Mouse (Mus musculus): Measurements from ENCODE around the gene Cdk5. TPM values are rescaled to one million over a fixed set of nuclear protein-coding genes. Genes with fewer than 3 reads are reported as not detected.

Gene Cdk5
- polyA plus RNA-seq (2015; fragmentation: Nextera tagmentation; extraction: Ambion mirVana): 95.9 and 102 TPM in 2 replicates

- peak within 1 kb of the TSS; percentile 67 for H3K4me3 ChIP-seq (replicated peaks)
- WGBS: 0% methylated on average over 46 of the region's 46 CpGs
- peak within 1 kb of the TSS; percentile 84 for H3K9ac ChIP-seq (replicated peaks)
- no peaks in the 10 kb centered on the region for H3K9me3 ChIP-seq
- peaks cover 30% of the 10 kb centered on the region for H3K36me3 ChIP-seq
- H3K27me3 ChIP-seq: peaks cover 11% of the 10 kb centered on the region
- peak within 1 kb of the TSS; percentile 91 for H3K27ac ChIP-seq
- peak; percentile 96 for ATAC-seq
- peaks cover 57% of the 10 kb centered on the region for H3K4me1 ChIP-seq (replicated peaks)
- peak within 1 kb of the TSS; percentile 74 for H3K4me2 ChIP-seq (replicated peaks)
Observed at GRCm38 (mm10) chr5:24423129-24424003, at the start of gene Cdk5, which contains the start of gene Slc4a2. Gene Cdk5 (minus strand): TSS chr5:24423530. Gene Slc4a2 (plus strand): TSS chr5:24423837.

GRCm38 (mm10) chr5:24470600-24470999 lies 47.3 kb upstream of the Cdk5 start:
- WGBS: 5% methylated on average over 5 of the region's 5 CpGs
- Histone ChIP-seq H3K9me3 (no peaks in the 10 kb centered on the region), H3K4me1 (replicated peaks) (peaks cover 60% of the 10 kb centered on the region), H3K36me3 (no peaks in the 10 kb centered on the region; the same call in 1 of the 2 replicates), H3K27ac (no peak overlapping the region), H3K4me3 (replicated peaks) (no peak overlapping the region), H3K9ac (replicated peaks) (no peak overlapping the region), H3K4me2 (replicated peaks) (no peak overlapping the region), H3K27me3 (peaks cover 43% of the 10 kb centered on the region)
- ATAC-seq: peak; percentile 62

GRCm38 (mm10) chr5:24466762-24467161 lies 43.4 kb upstream of the Cdk5 start:
- H3K36me3 ChIP-seq: peaks cover under 1% of the 10 kb centered on the region; the same call in 1 of the 2 replicates
- H3K9me3 ChIP-seq: no peaks in the 10 kb centered on the region
- H3K4me3 ChIP-seq (replicated peaks): no peak overlapping the region
- ATAC-seq: no peak
- H3K4me2 ChIP-seq (replicated peaks): peak overlapping the region; percentile 18
- peak overlapping the region; percentile 55 for H3K27ac ChIP-seq
- H3K4me1 ChIP-seq (replicated peaks): peaks cover 41% of the 10 kb centered on the region
- peak overlapping the region; percentile 45 for H3K9ac ChIP-seq (replicated peaks)
- WGBS: 42% methylated on average over 12 of the region's 12 CpGs
- peaks cover 7% of the 10 kb centered on the region for H3K27me3 ChIP-seq

- Histone ChIP-seq H3K4me3 (replicated peaks) (peak overlapping the region; percentile 92), H3K4me1 (replicated peaks) (peaks cover 49% of the 10 kb centered on the region), H3K27me3 (no peaks in the 10 kb centered on the region), H3K4me2 (replicated peaks) (peak overlapping the region; percentile 100), H3K27ac (peak overlapping the region; percentile 53; the same call in 1 of the 2 replicates), H3K9ac (replicated peaks) (peak overlapping the region; percentile 97), H3K9me3 (no peaks in the 10 kb centered on the region), H3K36me3 (peaks cover 27% of the 10 kb centered on the region)
- no peak for ATAC-seq
- WGBS: 57% methylated on average over 7 of the region's 7 CpGs
Observed at GRCm38 (mm10) chr5:24455613-24456012, 32.3 kb upstream of the Cdk5 start.

GRCm38 (mm10) chr5:24455076-24455475 lies 31.7 kb upstream of the Cdk5 start:
- H3K27me3 ChIP-seq: no peaks in the 10 kb centered on the region
- peak overlapping the region; percentile 92 for H3K4me3 ChIP-seq (replicated peaks)
- peak overlapping the region; percentile 53; the same call in 1 of the 2 replicates for H3K27ac ChIP-seq
- H3K9ac ChIP-seq (replicated peaks): peak overlapping the region; percentile 97
- no peak for ATAC-seq
- peak overlapping the region; percentile 100 for H3K4me2 ChIP-seq (replicated peaks)
- 68% methylated on average over 3 of the region's 3 CpGs for WGBS
- H3K36me3 ChIP-seq: peaks cover 24% of the 10 kb centered on the region
- peaks cover 49% of the 10 kb centered on the region for H3K4me1 ChIP-seq (replicated peaks)
- no peaks in the 10 kb centered on the region for H3K9me3 ChIP-seq

GRCm38 (mm10) chr5:24453985-24454303 lies 30.6 kb upstream of the Cdk5 start:
- H3K4me1 ChIP-seq (replicated peaks): peaks cover 49% of the 10 kb centered on the region
- WGBS: 20% methylated on average over 2 of the region's 2 CpGs
- H3K36me3 ChIP-seq: peaks cover 20% of the 10 kb centered on the region
- H3K9me3 ChIP-seq: no peaks in the 10 kb centered on the region
- H3K4me3 ChIP-seq (replicated peaks): peak overlapping the region; percentile 92
- ATAC-seq: no peak
- peak overlapping the region; percentile 97 for H3K9ac ChIP-seq (replicated peaks)
- peak overlapping the region; percentile 95; the same call in 1 of the 2 replicates for H3K27ac ChIP-seq
- H3K27me3 ChIP-seq: peaks cover 4% of the 10 kb centered on the region; the same call in 1 of the 2 replicates
- peak overlapping the region; percentile 100 for H3K4me2 ChIP-seq (replicated peaks)

- Histone ChIP-seq H3K9ac (replicated peaks) (peak overlapping the region; percentile 97), H3K27me3 (peaks cover 9% of the 10 kb centered on the region; the same call in 1 of the 2 replicates), H3K9me3 (no peaks in the 10 kb centered on the region), H3K4me2 (replicated peaks) (peak overlapping the region; percentile 100), H3K4me1 (replicated peaks) (peaks cover 49% of the 10 kb centered on the region), H3K36me3 (peaks cover 16% of the 10 kb centered on the region), H3K27ac (peak overlapping the region; percentile 95), H3K4me3 (replicated peaks) (peak overlapping the region; percentile 92)
- ATAC-seq: peak; percentile 7; the same call in 1 of the 2 replicates
- WGBS: 2% methylated on average over 5 of the region's 5 CpGs
Observed at GRCm38 (mm10) chr5:24453283-24453984, 30.1 kb upstream of the Cdk5 start.

GRCm38 (mm10) chr5:24452691-24453233 lies 29.4 kb upstream of the Cdk5 start:
- Histone ChIP-seq H3K4me2 (replicated peaks) (peak overlapping the region; percentile 100), H3K27me3 (peaks cover 10% of the 10 kb centered on the region; the same call in 1 of the 2 replicates), H3K9ac (replicated peaks) (peak overlapping the region; percentile 97), H3K4me1 (replicated peaks) (peaks cover 53% of the 10 kb centered on the region), H3K36me3 (peaks cover 9% of the 10 kb centered on the region), H3K27ac (peak overlapping the region; percentile 95), H3K9me3 (no peaks in the 10 kb centered on the region), H3K4me3 (replicated peaks) (peak overlapping the region; percentile 92)
- under 1% methylated on average over 29 of the region's 29 CpGs for WGBS
- ATAC-seq: peak; percentile 38

GRCm38 (mm10) chr5:24452030-24452690 lies 28.8 kb upstream of the Cdk5 start, which contains the start of gene Agap3:
Gene Agap3 (plus strand): TSS chr5:24452177.
- H3K9me3 ChIP-seq: no peaks in the 10 kb centered on the region
- H3K27me3 ChIP-seq: peaks cover 10% of the 10 kb centered on the region; the same call in 1 of the 2 replicates
- H3K4me3 ChIP-seq (replicated peaks): peak within 1 kb of the TSS; percentile 92
- H3K9ac ChIP-seq (replicated peaks): peak within 1 kb of the TSS; percentile 97
- H3K27ac ChIP-seq: peak within 1 kb of the TSS; percentile 95
- H3K36me3 ChIP-seq: 0 out of 2 replicates have a peak, but pooled peaks cover 5% of the 10 kb centered on the region
- 0% methylated on average over 75 of the region's 85 CpGs for WGBS
- peak within 1 kb of the TSS; percentile 100 for H3K4me2 ChIP-seq (replicated peaks)
- H3K4me1 ChIP-seq (replicated peaks): peaks cover 58% of the 10 kb centered on the region
- ATAC-seq: peak; percentile 4

GRCm38 (mm10) chr5:24451264-24452029 lies 28.1 kb upstream of the Cdk5 start:
- peak overlapping the region; percentile 100 for H3K4me2 ChIP-seq (replicated peaks)
- peak overlapping the region; percentile 97 for H3K9ac ChIP-seq (replicated peaks)
- H3K4me1 ChIP-seq (replicated peaks): peaks cover 60% of the 10 kb centered on the region
- no peaks in the 10 kb centered on the region for H3K9me3 ChIP-seq
- peaks cover 10% of the 10 kb centered on the region; the same call in 1 of the 2 replicates for H3K27me3 ChIP-seq
- WGBS: 2% methylated on average over 46 of the region's 66 CpGs
- peak overlapping the region; percentile 95 for H3K27ac ChIP-seq
- H3K4me3 ChIP-seq (replicated peaks): peak overlapping the region; percentile 92
- 0 out of 2 replicates have a peak, but pooled peaks cover 3% of the 10 kb centered on the region for H3K36me3 ChIP-seq
- peak; percentile 71 for ATAC-seq

Measured in midbrain, embryonic 13.5 days (tissue).